In the genomic region with DNA sequence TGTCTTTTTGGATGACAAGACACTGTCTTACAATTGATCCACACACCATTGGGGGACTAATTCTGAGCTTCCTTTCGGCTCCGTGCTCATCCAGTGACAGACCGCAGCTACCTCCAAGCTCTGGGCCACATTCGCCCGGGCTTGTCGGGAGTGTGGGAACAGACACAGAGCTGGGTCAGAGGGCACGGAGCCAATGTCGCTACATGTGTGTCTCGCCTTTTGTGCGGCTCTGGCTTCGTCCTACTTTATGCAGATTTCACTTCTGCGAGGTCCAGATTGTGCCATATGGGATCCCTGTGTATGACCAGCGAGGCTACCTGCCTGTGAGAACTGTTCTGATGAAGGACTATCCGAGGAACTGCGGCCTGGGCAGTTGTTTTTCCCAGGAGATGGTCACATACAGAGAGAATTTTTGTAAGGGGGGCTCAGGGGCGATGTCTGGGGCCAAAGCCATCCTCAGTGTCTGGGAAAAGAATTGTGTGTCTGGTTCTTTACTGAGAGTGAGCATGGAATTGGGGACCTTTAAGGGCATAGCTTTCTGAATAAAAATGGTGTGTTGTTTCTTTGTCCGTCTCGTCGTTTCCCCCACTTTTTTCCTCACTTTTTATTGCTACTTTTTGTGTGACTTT, we compare ENCODE assay signal across 10 mouse cellular contexts.
DNase-seq lines count a peak whose midpoint lies in the region; ATAC-seq and TF ChIP-seq lines count a peak whose summit lies in the region.
"Had no signal": no experiment of that assay in that cellular context is flagged by ENCODE, and none has a peak within 500 bp of the region (broad histone marks: within the 10 kb centered on the region; RNA-seq: fewer than 3 reads in every experiment).

No protein-coding gene starts in this region.

- no peaks in the 10 kb centered on the region for H3K36me3 ChIP-seq in forebrain, postnatal 0 days (ENCODE audit: insufficient read depth)
- no peaks in the 10 kb centered on the region for H3K36me3 ChIP-seq in kidney, adult 2 months (ENCODE audit: control insufficient read depth, insufficient read depth, low read length)
- H3K36me3 ChIP-seq: heart, embryonic 15.5 days; limb, embryonic 15.5 days had no signal

- peak overlapping the region; percentile 7; the same call in 1 of the 2 replicates for H3K9ac ChIP-seq in forebrain, postnatal 0 days
- H3K9ac ChIP-seq: heart, embryonic 15.5 days; limb, embryonic 15.5 days had no signal

- no peak for TF ChIP-seq CTCF in forebrain, postnatal 0 days (IDR thresholded peaks at IDR 0.05; ENCODE audit: low read depth)
- no peak for TF ChIP-seq CTCF in kidney, adult 2 months (conservative IDR thresholded peaks at IDR 0.05; ENCODE audit: insufficient read depth, insufficient read length, low read depth, low read length)

- peak overlapping the region; percentile 18; the same call in 1 of the 2 replicates for H3K4me2 ChIP-seq in forebrain, postnatal 0 days (ENCODE audit: low read depth)
- H3K4me2 ChIP-seq: heart, embryonic 15.5 days; limb, embryonic 15.5 days had no signal

- peak; percentile 67 for ATAC-seq in forebrain, postnatal 0 days
- no peak for ATAC-seq in frontal cortex, adult (ENCODE audit: low TSS enrichment)

- H3K4me3 ChIP-seq in forebrain, postnatal 0 days (ENCODE audit: low read depth, low read length) = no peak overlapping the region
- no peak overlapping the region for H3K4me3 ChIP-seq in kidney, adult 2 months (ENCODE audit: insufficient read depth, low read depth, low read length)
- H3K4me3 ChIP-seq: heart, embryonic 15.5 days; limb, embryonic 15.5 days had no signal

- no peak for TF ChIP-seq POLR2A in kidney, adult 2 months (IDR thresholded peaks at IDR 0.05; ENCODE audit: low read depth, low read length)

- 55% methylated on average over 19 of the region's 19 CpGs for WGBS in forebrain, postnatal 0 days
- 75% methylated on average over 19 of the region's 19 CpGs for WGBS in kidney, adult 2 months

- H3K9me3 ChIP-seq in forebrain, postnatal 0 days (ENCODE audit: low read length) = no peaks in the 10 kb centered on the region
- H3K9me3 ChIP-seq: heart, embryonic 15.5 days; limb, embryonic 15.5 days had no signal

- DNase-seq in heart, adult 11 months = peak; percentile 79
- no peak for DNase-seq in heart, postnatal 25 days (ENCODE audit: low spot score)
- DNase-seq in cerebellum, adult 9-10 months = peak; percentile 70
- DNase-seq in forebrain, postnatal 0 days = peak; percentile 35
- peak; percentile 55 for DNase-seq in neural tube, embryonic 10.5 days (ENCODE audit: extremely low spot score, low spot score)
- DNase-seq in kidney, adult 2 months = no peak
- no peak for DNase-seq in heart, postnatal 10 days

- H3K27ac ChIP-seq in forebrain, postnatal 0 days (ENCODE audit: low read depth, low read length) = no peak overlapping the region
- no peak overlapping the region for H3K27ac ChIP-seq in kidney, adult 2 months (ENCODE audit: insufficient read depth, low read depth, low read length)
- H3K27ac ChIP-seq: heart, embryonic 15.5 days; limb, embryonic 15.5 days had no signal

- no peaks in the 10 kb centered on the region; the same call in 1 of the 2 replicates for H3K4me1 ChIP-seq in forebrain, postnatal 0 days (ENCODE audit: insufficient read depth)
- H3K4me1 ChIP-seq in kidney, adult 2 months (ENCODE audit: control insufficient read depth, insufficient read depth, low read length) = no peaks in the 10 kb centered on the region
- H3K4me1 ChIP-seq: heart, embryonic 15.5 days; limb, embryonic 15.5 days had no signal

- intact Hi-C loops in heart, postnatal 25 days (cut with DNase I) = no loop called here
- intact Hi-C loops in heart, postnatal 10 days (cut with DNase I) = no loop called here

- no peaks in the 10 kb centered on the region for H3K27me3 ChIP-seq in forebrain, postnatal 0 days (ENCODE audit: insufficient read depth, low read length)
- no peaks in the 10 kb centered on the region for H3K27me3 ChIP-seq in kidney, adult 2 months (replicated peaks; ENCODE audit: control insufficient read depth, insufficient read depth, low read length)
- H3K27me3 ChIP-seq: heart, embryonic 15.5 days; limb, embryonic 15.5 days had no signal

Comparison
In these comparisons a context has a peak if more than half of its experiments do, and no peak if none do; other contexts are left out.
1. DNase-seq: peak in heart, adult 11 months (single experiment), cerebellum, adult 9-10 months (single experiment), forebrain, postnatal 0 days (single experiment) and neural tube, embryonic 10.5 days (single experiment); none in heart, postnatal 25 days (single experiment), kidney, adult 2 months (single experiment) and heart, postnatal 10 days (0 of 2).